Mouse (Mus musculus) spleen, embryonic (tissue): ENCODE measurements around the gene Prl8a8.

ENCODE experiments used
- CTCF ChIA-PET: fragments of 350-600 bp; sonication (Branson Sonifier 250); formaldehyde crosslinking; loops from one replicate; lab custom pipeline; 2022; lab: Charles Lee

Gene Prl8a8

DNA sequence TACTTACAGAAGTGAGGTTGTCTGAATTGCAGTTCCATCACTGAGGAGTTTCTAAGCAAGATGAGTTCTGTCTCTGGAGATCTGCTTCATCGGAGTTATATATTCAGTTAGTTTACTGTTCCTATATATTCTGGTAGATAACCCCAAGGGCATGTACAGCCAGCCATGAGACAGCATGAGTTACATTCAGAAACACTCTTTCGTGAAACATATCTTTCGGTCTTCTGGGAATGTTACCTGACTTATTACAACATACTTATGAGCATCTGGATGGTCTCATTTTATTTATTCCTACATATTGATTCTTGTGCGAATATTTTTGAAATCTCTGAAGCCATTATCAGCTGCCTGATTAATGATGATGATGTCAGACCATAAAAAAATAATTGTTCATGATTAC lies at the start of gene Prl8a8:
TSS of gene Prl8a8 (minus strand) at position 101 of the 400 bp plus-strand sequence.
- CTCF ChIA-PET: no interaction called here

DNA sequence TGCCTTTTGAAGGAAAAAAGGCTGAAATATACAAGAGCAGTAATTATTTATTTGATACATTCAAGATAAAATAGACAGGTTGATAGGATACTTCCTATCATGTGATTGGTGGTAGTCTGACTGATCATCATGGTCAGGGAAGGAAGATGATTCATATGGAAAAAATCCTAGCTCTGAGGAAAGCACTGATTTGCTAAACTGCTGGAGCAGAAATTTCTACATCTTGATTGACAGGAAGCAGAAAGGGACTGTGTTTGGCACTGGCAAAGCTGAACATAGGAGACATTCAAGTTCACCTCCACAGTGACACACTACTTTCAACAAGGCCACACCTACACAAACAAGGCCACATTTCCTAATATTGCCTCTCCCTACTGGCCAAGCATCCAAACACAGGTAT lies 40.3 kb upstream of the Prl8a8 start:
- CTCF ChIA-PET: no interaction called here

DNA sequence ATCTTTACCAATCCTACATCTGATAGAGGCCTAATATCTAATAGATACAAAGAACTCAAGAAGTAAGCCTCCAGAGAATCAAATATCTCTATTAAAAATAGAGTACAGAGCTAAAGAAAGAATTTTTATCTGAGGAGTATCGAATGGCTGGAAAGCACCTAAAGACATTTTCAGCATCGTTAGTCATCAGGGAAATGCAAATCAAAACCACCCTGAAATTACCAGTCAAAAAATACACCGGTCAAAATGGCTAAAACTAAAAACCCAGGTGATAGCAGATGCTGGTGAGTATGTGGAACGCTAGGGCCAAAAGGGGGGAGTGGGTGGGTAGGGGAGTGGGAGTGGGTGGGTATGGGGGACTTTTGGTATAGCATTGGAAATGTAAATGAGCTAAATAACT lies 10.1 kb upstream of the Prl8a8 start:
- CTCF ChIA-PET: no interaction called here

GRCm38 (mm10) chr13:27507645-27508044 lies 5.4 kb downstream of the Prl8a8 start:
- CTCF ChIA-PET: no interaction called here
